Mouse (Mus musculus): ENCODE data around the gene Arf5.

The Arf5 gene

DNA sequence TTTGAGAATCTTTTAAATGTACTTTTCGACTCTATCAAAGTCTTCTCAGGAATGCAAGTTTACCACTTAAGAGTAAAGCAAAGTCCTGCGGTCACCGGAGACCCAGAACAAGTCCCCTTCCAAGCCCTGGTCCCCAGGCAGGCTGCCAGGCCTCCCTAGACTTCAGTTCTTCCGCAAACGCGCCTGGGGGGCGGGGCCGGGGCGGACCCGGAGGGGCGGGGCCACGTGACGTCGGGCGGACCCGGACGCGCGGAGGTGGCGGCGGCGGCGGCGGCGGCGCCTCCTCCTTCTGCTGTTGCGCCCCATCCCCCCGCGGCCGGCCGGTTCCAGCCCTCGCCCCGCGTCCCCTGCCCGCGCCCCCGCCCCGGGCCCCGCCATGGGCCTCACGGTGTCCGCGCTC lies at the start of gene Arf5:
Gene Arf5 (plus strand): TSS at position 248 of the 400 bp plus-strand sequence.
- DNase-seq = peak; percentile 93

DNA sequence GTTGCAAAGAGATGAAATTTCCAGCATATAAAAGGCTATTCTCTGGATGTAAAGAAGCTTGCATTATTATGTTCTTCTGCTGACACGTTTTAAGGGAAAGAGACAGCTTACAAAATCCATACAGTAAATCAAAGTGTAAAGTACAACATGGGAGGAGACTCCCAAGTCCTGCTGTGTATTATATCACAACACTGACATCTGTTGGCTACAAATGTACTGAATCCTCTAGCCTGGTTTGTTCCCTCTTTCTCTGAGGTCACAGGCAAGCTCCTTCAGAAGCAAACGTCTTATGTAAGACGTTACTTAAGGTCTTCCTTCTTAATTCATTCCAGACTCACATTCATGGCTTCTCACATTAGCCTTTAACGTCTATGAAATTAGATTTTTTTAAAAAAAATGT lies 41.4 kb upstream of the Arf5 start:
- no peak for DNase-seq

DNA sequence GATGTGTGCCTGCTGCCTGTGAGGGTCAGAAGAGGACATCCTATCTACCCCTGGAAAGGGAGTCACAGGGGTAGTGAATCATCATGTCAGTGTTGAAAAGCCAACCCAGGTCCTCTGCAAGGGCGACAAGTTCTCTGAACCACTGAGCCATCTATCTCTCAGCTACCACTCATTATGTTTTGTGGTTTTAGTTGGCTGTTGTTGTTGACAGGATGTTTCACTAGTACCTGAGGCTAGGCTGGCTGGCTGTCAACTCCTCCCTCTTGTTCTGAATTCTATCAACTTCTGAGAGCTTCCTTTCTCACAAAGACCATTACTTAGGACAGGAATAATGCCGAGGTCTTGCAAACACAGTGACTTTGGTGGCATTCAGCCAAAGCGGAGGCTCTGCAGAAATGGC lies 38.2 kb upstream of the Arf5 start:
- DNase-seq = no peak

DNA sequence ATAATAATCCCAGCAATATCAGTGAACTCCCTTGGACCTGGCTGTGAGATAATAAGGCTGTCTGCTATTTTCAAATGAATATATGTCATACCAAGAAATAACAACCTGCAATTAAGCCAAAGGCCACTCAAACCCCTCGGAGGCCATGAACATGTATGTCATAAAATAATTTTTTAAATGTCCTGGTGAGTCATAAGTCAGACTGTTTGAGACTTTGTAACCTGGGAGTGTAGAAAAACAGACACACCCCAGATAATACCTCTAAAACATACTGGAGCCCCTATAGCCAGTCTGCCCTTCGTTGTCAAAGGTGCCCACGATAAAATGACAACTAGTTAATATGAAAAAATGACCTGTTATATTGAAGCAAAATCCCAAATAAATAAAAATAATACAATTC lies 34.3 kb upstream of the Arf5 start:
- no peak for DNase-seq

DNA sequence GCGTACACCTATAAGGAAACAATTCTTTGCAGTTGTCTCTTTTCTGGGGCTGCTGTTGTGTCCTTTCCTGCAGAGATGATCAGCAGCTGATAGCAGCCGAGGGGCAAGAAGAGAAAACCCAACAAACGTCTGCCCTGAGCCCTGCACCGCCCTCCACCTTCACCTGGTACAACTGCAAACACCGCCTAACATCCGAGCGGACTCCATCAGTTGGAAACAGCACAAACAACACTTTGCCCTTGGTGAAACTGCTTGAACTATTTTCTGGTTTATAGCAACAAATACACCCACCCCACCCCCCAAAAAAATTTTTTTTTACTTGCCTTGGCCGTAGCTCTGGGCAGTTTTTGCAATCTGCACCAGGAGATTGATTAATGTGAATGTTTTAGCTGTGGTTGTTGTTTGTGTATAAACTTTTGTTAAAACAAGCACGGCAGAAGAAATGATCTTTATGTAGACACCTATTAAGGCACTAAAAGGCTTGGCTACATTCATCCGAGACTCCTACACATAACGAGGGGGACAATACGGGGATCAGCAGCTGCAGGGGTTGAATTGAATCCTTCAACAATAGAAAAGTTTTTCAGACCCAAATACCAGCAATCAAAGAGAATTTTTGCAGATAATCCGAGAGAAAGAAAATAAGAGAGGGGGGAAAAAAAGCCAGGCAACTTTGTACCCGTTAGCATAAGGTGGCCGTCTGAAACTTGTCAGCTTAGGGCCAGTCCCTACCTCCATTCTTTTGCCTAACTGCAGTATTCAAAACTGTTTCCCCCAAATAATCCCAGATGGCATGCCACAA lies 27.1 kb upstream of the Arf5 start:
- no peak for DNase-seq

DNA sequence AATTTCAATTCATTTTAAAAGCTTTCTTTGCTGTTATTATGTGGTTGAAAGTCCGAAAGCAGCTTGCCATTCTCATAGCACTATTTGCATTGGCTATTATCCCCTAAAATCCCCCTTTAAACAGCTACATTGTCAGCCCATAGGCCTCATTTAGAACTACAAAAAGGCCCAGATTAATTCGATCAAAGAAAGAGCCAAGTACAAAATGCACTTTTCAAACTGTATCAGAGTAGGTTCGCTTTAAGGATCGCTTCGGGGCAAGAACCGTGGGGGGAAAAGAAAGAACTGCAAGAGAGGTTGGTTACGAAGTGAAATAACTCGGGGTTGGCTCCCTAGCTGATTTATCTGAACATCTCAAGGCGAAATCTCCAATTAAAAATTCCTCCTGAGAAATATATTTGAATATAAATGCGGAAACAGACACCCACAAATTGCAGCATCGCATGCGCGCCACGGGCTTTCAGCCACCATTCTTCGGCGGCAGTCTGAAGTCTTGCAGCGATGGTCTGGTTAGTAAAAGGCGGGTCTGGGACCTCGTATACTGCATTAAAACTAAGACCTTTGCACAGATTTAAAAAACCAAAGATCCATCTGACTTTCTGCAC lies 26.4 kb upstream of the Arf5 start:
- peak; percentile 23 for DNase-seq

DNA sequence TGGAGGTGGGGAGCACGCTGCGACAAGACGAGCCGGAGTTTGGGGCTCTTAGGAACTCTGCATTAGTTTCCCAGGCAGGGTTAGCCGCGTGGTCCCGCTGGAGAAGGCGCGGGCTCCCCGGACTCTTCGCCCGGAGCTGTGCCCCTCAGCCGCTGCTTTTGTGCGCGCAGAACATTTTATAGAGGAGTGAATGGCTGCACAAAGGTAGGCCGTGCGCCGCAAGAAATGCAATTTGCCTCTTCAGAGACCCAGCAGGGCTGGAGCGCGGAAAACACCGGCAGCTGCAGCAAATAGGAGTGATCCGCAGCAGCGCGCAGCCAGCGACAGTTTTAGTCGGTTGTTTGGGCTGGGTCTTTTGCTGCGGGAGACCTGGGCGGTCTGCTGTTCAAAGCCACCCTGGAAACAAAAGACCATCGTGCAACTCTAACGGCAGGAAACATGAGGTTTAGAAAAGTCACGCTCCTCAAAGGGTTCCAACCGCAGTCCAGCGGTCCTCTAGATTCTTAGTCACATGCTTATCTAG lies 25.6 kb upstream of the Arf5 start, which contains the start of gene Zfp800:
Gene Zfp800 (minus strand): TSS at position 325 of the 523 bp plus-strand sequence.
- DNase-seq = no peak

GRCm38 (mm10) chr6:28398726-28399125 lies 24.6 kb upstream of the Arf5 start:
- no peak for DNase-seq

- DNase-seq = no peak
These were observed 23.6 kb upstream of the Arf5 start for GRCm38 (mm10) chr6:28399791-28400190.

DNA sequence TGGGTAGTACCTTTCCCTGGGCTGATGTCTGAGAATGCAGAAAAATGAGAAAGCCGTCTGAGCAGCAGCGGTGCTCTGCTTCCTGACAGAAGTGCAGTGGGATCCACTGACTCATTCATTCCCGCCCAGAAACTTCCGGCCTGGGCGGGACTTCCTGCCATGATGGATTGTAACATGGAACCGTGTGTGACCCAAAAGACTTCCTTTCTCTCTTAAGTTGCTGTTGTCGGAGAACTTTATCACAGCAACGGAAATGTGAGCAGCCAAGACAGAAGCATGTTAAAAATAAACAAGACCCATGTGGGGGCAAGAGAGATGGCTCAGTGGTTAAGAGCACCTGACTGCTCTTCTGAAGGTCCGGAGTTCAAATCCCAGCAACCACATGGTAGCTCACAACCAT lies 13.3 kb upstream of the Arf5 start:
- DNase-seq = no peak

DNA sequence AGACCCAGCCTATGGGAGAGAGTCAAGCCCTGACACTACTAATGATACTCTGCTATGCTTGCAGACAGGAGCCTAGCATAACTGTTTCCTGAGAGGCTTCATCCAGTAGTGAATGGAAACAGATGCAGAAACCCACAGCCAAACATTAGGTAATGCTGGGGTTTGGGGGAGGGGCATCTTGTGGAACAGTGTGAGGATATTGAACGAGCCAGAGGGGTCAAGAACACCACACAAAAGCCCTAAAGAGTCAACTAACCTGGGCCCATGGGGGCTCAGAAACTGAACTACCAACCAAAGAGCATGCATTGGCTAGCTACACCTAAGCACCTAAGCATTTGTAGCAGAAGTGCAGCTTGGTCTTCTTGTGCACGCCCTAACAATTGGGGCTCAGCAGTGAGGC lies 12.1 kb upstream of the Arf5 start:
- no peak for DNase-seq

- DNase-seq = no peak
These were observed 6.4 kb upstream of the Arf5 start for GRCm38 (mm10) chr6:28416981-28417380.

GRCm38 (mm10) chr6:28418449-28418848 lies 4.9 kb upstream of the Arf5 start:
- peak; percentile 43 for DNase-seq

DNA sequence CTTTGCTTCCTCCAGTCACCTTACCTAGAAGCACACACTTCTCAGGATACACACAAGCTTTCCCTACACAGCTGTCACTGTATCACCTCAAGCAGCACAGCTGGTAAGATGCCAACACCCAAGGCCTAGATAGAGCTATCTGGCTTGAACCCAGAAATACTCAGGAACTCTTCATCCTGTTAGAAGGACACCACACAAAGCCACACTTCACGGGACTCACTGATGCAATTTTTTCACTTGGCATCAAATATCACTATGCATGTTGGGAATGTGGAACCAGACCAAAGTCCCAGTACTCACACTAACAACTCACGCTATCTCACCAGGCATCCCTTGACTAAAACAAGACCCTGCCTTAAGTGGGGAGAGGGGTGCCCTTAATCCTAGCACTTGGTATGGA lies 3.7 kb upstream of the Arf5 start:
- DNase-seq = no peak

DNA sequence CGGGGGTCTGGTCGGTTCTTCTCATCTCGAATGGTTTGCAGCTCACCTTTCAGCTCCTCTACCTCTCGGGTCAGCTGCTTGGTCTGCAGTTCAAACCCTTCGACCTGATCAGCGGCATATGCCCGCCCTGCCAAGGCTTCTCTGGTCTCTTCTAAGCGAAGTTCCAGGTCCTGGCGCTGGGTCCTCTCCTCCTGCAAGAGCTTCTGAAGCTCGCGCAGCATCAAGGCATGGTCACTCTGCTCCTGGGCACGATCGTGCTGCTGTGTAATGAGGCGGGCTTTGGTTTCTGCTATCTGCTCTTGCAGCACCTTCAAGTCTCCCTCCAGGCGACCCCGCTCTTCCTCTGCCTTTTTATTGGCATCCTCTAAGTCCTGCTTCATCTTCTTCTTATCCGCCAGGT lies 3.0 kb upstream of the Arf5 start:
- no peak for DNase-seq

DNA sequence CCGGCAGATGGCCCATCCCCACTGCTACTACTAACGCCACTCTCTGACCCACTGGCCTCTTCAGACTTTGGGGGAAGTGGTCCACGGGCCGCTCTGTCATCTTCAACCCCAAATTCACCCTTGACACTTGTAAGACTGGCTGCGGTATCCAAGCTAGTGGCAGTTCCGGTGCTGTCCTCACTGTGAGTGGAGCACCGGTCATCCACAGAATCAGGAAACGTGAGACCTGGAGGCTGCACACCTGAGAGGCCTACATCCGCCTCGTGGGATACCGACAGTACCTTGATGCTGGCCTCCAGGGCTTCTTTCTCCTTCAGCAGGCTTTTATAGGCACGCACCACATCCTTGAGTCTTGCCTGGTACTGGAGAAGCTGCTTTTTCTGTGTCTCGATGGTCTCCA lies 2.5 kb upstream of the Arf5 start:
- DNase-seq = no peak

GRCm38 (mm10) chr6:28421469-28422000 lies 1.8 kb upstream of the Arf5 start:
- DNase-seq = peak; percentile 94

- no peak for DNase-seq
These were observed 589 bp upstream of the Arf5 start for GRCm38 (mm10) chr6:28422651-28423290.

DNA sequence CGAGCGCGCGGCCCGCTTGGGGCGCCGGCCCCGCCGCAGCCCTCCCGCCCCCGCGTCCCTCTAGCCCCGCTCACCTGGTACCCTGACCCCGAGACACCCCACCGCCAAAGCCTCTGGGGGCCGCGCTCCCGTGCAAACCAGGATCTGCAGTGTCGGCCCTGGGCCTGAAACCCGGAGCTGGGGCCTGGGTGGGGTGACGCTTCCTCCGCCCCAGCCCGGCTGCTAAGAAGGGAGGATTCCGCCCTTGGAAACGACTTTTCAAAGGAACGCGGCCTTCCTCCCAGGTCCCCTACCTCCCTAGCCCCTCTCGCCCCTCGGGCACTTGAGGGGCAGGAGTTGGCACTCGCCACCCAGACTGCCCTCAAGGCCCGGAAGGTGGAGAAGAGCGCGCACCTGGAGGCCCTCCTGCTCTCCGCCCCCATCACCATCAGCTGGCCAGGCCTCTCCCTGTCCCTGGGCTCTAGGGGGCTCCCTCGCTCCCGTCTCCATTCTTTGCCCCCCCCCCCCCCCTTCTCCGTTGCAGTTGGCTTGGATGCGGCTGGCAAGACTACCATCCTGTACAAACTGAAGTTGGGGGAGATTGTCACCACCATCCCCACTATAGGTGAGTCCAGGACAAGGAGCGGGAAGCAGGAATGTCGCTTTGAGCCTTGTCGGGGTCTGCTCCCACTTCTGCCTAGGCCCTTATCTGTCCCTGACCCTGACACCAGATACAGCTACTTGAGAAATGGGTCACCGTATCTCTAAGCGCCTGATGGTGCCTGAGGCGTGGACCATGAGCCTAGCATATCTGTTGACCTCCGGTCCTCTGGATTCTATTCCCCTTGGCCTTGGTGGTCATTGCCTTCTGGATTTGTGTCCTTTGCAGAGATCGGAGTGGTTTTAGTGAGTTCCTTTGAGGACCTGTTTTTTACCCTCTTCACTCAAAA lies 671 bp downstream of the Arf5 start:
- DNase-seq = peak; percentile 63

DNA sequence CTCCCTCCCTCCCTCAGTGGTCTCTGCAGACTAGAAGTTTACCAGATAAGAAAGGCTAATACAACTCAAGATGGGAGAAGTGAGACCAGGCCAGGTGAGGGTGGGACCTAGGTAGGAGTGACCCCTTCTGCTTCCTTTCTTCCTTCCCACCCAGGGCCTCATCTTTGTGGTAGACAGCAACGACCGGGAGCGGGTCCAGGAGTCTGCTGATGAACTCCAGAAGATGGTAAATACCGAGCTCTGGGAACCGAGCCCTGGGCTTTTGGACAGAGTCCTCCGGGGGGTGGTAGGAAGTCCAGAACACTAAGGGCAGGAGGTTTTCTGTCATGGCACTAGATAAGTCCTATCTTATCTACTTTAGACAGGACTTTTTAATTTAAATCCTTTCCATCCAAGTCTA lies 1.7 kb downstream of the Arf5 start:
- no peak for DNase-seq

DNA sequence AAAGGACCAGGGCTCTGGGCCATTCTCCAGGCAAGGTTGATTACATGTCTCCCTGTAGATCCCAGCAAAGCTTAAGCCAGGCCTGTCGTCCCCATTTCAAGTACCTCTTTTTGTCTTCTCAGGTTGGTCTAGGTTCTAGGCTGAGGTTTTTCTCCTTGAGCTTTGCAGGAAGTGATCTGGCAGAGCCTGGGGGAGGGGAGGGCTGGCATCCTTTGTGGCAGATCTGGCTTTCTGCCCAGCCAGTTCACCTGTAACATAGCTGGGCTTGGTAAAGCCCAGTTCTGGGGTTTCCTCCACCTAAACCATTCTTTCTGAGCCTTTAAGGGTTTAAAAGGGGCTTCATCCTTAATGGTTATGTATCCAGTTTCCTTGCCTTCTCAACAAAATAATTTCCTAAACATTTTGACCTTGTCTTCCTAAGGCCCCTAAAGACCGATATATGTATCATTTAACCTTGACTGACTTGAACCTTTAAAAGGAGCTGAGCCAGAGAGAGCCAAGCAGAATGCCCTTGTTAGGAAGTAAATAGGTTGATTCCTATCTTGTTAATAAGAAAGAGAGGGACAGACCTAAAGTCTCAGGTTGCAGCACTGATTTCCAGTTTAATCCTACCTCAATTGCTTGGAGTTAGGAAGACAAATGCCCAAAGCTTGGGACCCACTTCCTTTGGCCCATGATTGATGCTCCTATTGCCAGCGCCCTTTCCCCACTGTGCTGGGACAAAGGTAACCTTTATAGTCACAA lies 3.9 kb downstream of the Arf5 start, which contains the start of gene Fscn3:
Gene Fscn3 (plus strand): TSS at position 694 of the 744 bp plus-strand sequence.
- DNase-seq = no peak

DNA sequence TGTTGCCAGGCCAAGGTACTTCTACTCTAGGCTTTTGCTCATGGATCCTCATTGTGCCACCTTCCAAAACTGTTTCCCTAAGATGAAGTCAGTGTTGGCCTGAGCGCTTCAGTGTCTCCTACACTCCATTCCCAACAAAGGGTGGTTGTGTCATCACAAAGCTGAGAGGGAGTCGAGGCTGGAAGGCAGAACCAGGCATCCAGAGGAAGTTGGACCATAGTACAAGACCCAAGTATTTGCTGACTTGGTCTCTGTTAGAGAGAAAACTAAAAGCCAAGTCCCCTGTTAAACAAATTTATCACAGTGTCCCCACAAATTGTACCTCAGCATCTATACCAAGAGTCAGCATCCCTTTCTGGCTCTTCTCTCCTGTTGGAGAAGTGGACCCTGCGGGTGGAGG lies 4.9 kb downstream of the Arf5 start, which contains the start of gene Gcc1:
Gene Gcc1 (minus strand): TSS at position 101 of the 400 bp plus-strand sequence.
- no peak for DNase-seq

Measured in right cerebral cortex, postnatal 25 days (tissue).